Mouse (Mus musculus) left cerebral cortex, adult 18-20 months (tissue): Measurements from ENCODE around the gene Mpst. TPM values are rescaled to one million over a fixed set of nuclear protein-coding genes. Genes with fewer than 3 reads are reported as not detected.

Experiments used
- total RNA-seq, 2 experiments: library from RNA; stranded (reverse); gene quantifications; 2 replicates each; pipeline ENCODE4 v1.2.3; 2021

Gene Mpst
- total RNA-seq, 2 experiments from 2014 or later = 28.4 to 33.0 TPM

Other genes with a start within 250 kb of the Mpst start
- gene Ift27, start 232.3 kb upstream of the Mpst start, total RNA-seq = 10 to 100 TPM; 28.6 to 30.7 TPM
- 100 to 1,000 TPM in 1 of 2 experiments, 10 to 100 TPM in 1; 91.2 to 126 TPM for gene Pvalb, start 200.0 kb upstream of the Mpst start, total RNA-seq
- 1 to 10 TPM in 1 of 2 experiments, under 1 TPM in 1; 0.95 to 1.5 TPM for gene Ncf4, start 161.6 kb upstream of the Mpst start, total RNA-seq
- under 1 TPM; 0.66 to 0.72 TPM for gene Csf2rb2, start 100.7 kb upstream of the Mpst start, total RNA-seq
- under 1 TPM; 0.66 to 1.00 TPM for gene Csf2rb, start 80.7 kb upstream of the Mpst start, total RNA-seq
- not detected for gene Tex33, start 10.5 kb upstream of the Mpst start, total RNA-seq
- 10 to 100 TPM; 31.6 to 33.8 TPM for gene Tst, start 509 bp upstream of the Mpst start, total RNA-seq
- gene Kctd17, start 22.1 kb downstream of the Mpst start, total RNA-seq = 100 to 1,000 TPM; 313 to 338 TPM
- 1 to 10 TPM in 1 of 2 experiments, under 1 TPM in 1; 0.23 to 1.4 TPM for gene Tmprss6, start 62.2 kb downstream of the Mpst start, total RNA-seq
- under 1 TPM in 1 of 2 experiments, not detected in 1; 0.28 TPM for gene Il2rb, start 88.9 kb downstream of the Mpst start, total RNA-seq
- 1 to 10 TPM in 1 of 2 experiments, under 1 TPM in 1; 0.84 to 1.3 TPM for gene C1qtnf6, start 125.0 kb downstream of the Mpst start, total RNA-seq
- 10 to 100 TPM; 22.1 to 25.2 TPM for gene Sstr3, start 138.3 kb downstream of the Mpst start, total RNA-seq
- gene Rac2, start 166.4 kb downstream of the Mpst start, total RNA-seq = 1 to 10 TPM; 2.9 to 4.6 TPM
- 10 to 100 TPM; 10.1 to 10.4 TPM for gene Cyth4, start 190.6 kb downstream of the Mpst start, total RNA-seq